Mouse (Mus musculus) hindbrain, postnatal 0 days (tissue): ENCODE measurements around the gene Alad. TPM values are rescaled to one million over a fixed set of nuclear protein-coding genes. Genes with fewer than 3 reads are reported as not detected.

Experiments
- ATAC-seq: fragments of 200-750 bp; cut with Nextera tagmentation; 2 replicates; pipeline ENCODE4 v1.8.0; 2017; ENCODE audit warnings: mild to moderate bottlenecking, moderate TSS enrichment, moderate library complexity
- DNase-seq: peaks from one replicate; pipeline ENCODE4 v3.0.0-alpha.2; 2015; ENCODE audit warnings: low spot score
- H3K27ac ChIP-seq: fragments of 300-500 bp; sonication (generic); 2 replicates; pipeline ENCODE4 v1.5.1; 2014; ENCODE audit warnings: mild to moderate bottlenecking
- H3K27me3 ChIP-seq: fragments of 300-500 bp; sonication (generic); 2 replicates; pipeline ENCODE4 v1.6.1; 2014; ENCODE audit warnings: low read length, mixed read lengths; ENCODE audit not compliant: insufficient read depth
- H3K36me3 ChIP-seq: fragments of 300-500 bp; sonication (generic); 2 replicates; pipeline ENCODE4 v1.6.1; 2014; ENCODE audit warnings: low read length, mixed read lengths; ENCODE audit not compliant: insufficient read depth
- H3K4me1 ChIP-seq: fragments of 300-500 bp; sonication (generic); 2 replicates; pipeline ENCODE4 v1.6.1; 2014; ENCODE audit warnings: antibody characterized with exemption, low read length, mixed read lengths; ENCODE audit not compliant: insufficient read depth
- H3K4me2 ChIP-seq: fragments of 300-500 bp; sonication (generic); 2 replicates; pipeline ENCODE4 v1.6.1; 2014; ENCODE audit warnings: low read depth, mild to moderate bottlenecking, low read length, moderate library complexity, mixed read lengths
- H3K4me3 ChIP-seq: fragments of 300-500 bp; sonication (generic); 2 replicates; pipeline ENCODE4 v1.5.1; 2014; ENCODE audit warnings: low read length
- H3K9ac ChIP-seq: fragments of 300-500 bp; sonication (generic); replicated peaks from 2 replicates; pipeline ENCODE4 v1.6.1; 2014; ENCODE audit warnings: mild to moderate bottlenecking, low read length, moderate library complexity, mixed read lengths
- H3K9me3 ChIP-seq: fragments of 300-500 bp; sonication (generic); 2 replicates; pipeline ENCODE4 v1.6.1; 2016; ENCODE audit warnings: low read length, mixed read lengths
- CTCF ChIP-seq: IDR thresholded peaks from 2 replicates; pipeline ENCODE4 v1.5.1; 2016; ENCODE audit warnings: antibody characterized with exemption, control low read depth, low read depth
- WGBS: fragments of 180-500 bp; shearing (Covaris S2); extraction: QIAGEN DNeasy Blood & Tissue Kit; methylation state at CpG from one replicate; pipeline ENCODE4 v1.1.7; 2014; 5-methylcytosine and 5-hydroxymethylcytosine counted together
- polyA plus RNA-seq: library from polyadenylated mRNA; unstranded; fragments of >200 nt; fragmentation: Nextera tagmentation; extraction: Ambion mirVana; gene quantifications from 2 replicates; pipeline ENCODE4 v1.2.1, GENCODE M21; 2015
- total RNA-seq: library from RNA; depleted of rRNA; stranded (reverse); fragments of >200 nt; gene quantifications from 2 replicates; pipeline ENCODE4 v1.2.3, GENCODE M21; 2014

Gene Alad
- total and polyA plus RNA-seq, 2 experiments from 2014 or later: 50.9 to 70.5 TPM

- peak overlapping the region; percentile 76 for H3K9ac ChIP-seq
- peak; percentile 2; the same call in 1 of the 2 replicates for ATAC-seq
- DNase-seq: no peak
- no peak for TF ChIP-seq CTCF
- H3K36me3 ChIP-seq: 0 out of 2 replicates have a peak, but pooled peaks cover 1% of the 10 kb centered on the region
- WGBS: 52% methylated on average over 13 of the region's 13 CpGs
- H3K4me1 ChIP-seq: 0 out of 2 replicates have a peak, but pooled peaks cover 9% of the 10 kb centered on the region
- H3K4me3 ChIP-seq: peak overlapping the region; percentile 85
- no peaks in the 10 kb centered on the region for H3K27me3 ChIP-seq
- H3K9me3 ChIP-seq: no peaks in the 10 kb centered on the region
- H3K27ac ChIP-seq: no peak overlapping the region
- peak overlapping the region; percentile 82 for H3K4me2 ChIP-seq
These were observed 1.1 kb downstream of the Alad start for GRCm38 (mm10) chr4:62518416-62519121.

- 0 out of 2 replicates have a peak overlapping the region, but pooled peaks have one; percentile 82 for H3K4me2 ChIP-seq
- 78% methylated on average over 10 of the region's 10 CpGs for WGBS
- no peak for TF ChIP-seq CTCF
These were observed 1.9 kb downstream of the Alad start for GRCm38 (mm10) chr4:62517538-62518415.

DNA sequence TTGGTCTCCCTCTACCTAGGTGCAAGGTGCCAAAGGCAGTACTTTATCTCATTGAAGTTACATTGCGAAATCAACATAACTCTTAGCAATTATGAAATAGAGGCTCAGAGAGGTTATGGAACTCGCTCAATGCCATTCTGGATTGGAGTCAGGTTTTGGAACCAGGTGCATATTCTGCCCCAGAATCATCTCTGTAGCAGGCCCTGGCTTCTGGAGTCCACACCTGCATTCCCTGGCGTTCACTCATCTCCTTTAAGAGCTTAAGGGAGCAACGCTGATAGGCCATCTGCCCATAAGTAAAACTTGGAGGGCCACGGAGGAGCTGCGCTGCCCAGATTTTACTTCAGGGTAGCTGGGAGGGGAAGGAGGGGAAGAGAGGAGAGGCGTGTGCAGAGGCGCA is 2.7 kb downstream of the Alad start:
- ATAC-seq (no peak), DNase-seq (no peak)
- TF ChIP-seq CTCF: no peak

More at GRCm38 (mm10) chr4:62517538-62518415, 1.9 kb downstream of the Alad start:
- Histone ChIP-seq H3K27me3 (no peaks in the 10 kb centered on the region), H3K4me1 (0 out of 2 replicates have a peak, but pooled peaks cover 9% of the 10 kb centered on the region), H3K36me3 (peaks cover 9% of the 10 kb centered on the region; the same call in 1 of the 2 replicates), H3K9ac (no peak overlapping the region), H3K27ac (no peak overlapping the region), H3K4me3 (no peak overlapping the region), H3K9me3 (no peaks in the 10 kb centered on the region)
- DNase-seq: no peak
- ATAC-seq: no peak

DNA sequence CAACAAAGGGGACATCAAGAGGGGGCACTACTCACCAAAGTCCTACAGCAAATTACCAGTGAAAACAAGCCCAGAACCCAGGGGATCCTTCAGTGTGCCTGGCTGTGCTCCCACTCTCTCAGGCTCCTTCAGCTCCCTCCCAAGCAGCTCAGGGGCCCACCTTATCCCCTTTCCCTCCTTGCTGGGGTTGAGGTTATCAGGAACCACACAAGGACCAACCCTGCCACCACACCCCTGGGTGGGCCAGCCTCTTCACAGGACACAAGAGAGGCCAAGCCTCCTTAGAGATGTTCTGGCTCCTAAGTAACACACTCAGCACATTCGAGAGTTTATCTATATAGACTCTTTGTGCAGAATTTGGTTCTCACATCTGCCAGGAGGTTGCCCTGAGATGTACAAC is 3.1 kb downstream of the Alad start:
- 85% methylated on average over 1 of the region's 1 CpGs for WGBS
- no peak for TF ChIP-seq CTCF
- ATAC-seq: no peak
- H3K4me3 ChIP-seq: no peak overlapping the region
- peaks cover 15% of the 10 kb centered on the region; the same call in 1 of the 2 replicates for H3K36me3 ChIP-seq
- H3K4me1 ChIP-seq: 0 out of 2 replicates have a peak, but pooled peaks cover 9% of the 10 kb centered on the region
- no peak overlapping the region for H3K9ac ChIP-seq
- 0 out of 2 replicates have a peak overlapping the region, but pooled peaks have one; percentile 20 for H3K27ac ChIP-seq
- DNase-seq: no peak
- no peak overlapping the region for H3K4me2 ChIP-seq
- H3K27me3 ChIP-seq: no peaks in the 10 kb centered on the region
- no peaks in the 10 kb centered on the region for H3K9me3 ChIP-seq

More for the DNA sequence above, 2.7 kb downstream of the Alad start:
- H3K27me3 ChIP-seq: no peaks in the 10 kb centered on the region
- no peak overlapping the region for H3K4me3 ChIP-seq
- 0 out of 2 replicates have a peak, but pooled peaks cover 9% of the 10 kb centered on the region for H3K4me1 ChIP-seq
- peaks cover 10% of the 10 kb centered on the region; the same call in 1 of the 2 replicates for H3K36me3 ChIP-seq
- H3K9ac ChIP-seq: no peak overlapping the region
- H3K4me2 ChIP-seq: no peak overlapping the region
- no peaks in the 10 kb centered on the region for H3K9me3 ChIP-seq
- H3K27ac ChIP-seq: no peak overlapping the region
- 92% methylated on average over 8 of the region's 8 CpGs for WGBS

- H3K27me3 ChIP-seq: no peaks in the 10 kb centered on the region
- H3K9ac ChIP-seq: no peak overlapping the region
- H3K4me2 ChIP-seq: no peak overlapping the region
- ATAC-seq: no peak
- no peak for DNase-seq
- 0 out of 2 replicates have a peak, but pooled peaks cover 9% of the 10 kb centered on the region for H3K4me1 ChIP-seq
- no peak overlapping the region for H3K4me3 ChIP-seq
- 0 out of 2 replicates have a peak overlapping the region, but pooled peaks have one; percentile 20 for H3K27ac ChIP-seq
- no peaks in the 10 kb centered on the region for H3K9me3 ChIP-seq
- 57% methylated on average over 2 of the region's 2 CpGs for WGBS
- no peak for TF ChIP-seq CTCF
- H3K36me3 ChIP-seq: peaks cover 20% of the 10 kb centered on the region; the same call in 1 of the 2 replicates
These were observed 3.6 kb downstream of the Alad start for GRCm38 (mm10) chr4:62516079-62516478.

- Histone ChIP-seq H3K4me1 (0 out of 2 replicates have a peak, but pooled peaks cover 9% of the 10 kb centered on the region), H3K9me3 (no peaks in the 10 kb centered on the region), H3K36me3 (peaks cover 25% of the 10 kb centered on the region; the same call in 1 of the 2 replicates), H3K4me3 (no peak overlapping the region), H3K9ac (no peak overlapping the region), H3K27me3 (no peaks in the 10 kb centered on the region), H3K4me2 (no peak overlapping the region), H3K27ac (0 out of 2 replicates have a peak overlapping the region, but pooled peaks have one; percentile 20)
- no peak for TF ChIP-seq CTCF
- 73% methylated on average over 3 of the region's 3 CpGs for WGBS
- no peak for ATAC-seq
- no peak for DNase-seq
These were observed 4.2 kb downstream of the Alad start for GRCm38 (mm10) chr4:62515490-62515889.
